Mouse (Mus musculus): ENCODE data around the gene Trak1.

The Trak1 gene

DNA sequence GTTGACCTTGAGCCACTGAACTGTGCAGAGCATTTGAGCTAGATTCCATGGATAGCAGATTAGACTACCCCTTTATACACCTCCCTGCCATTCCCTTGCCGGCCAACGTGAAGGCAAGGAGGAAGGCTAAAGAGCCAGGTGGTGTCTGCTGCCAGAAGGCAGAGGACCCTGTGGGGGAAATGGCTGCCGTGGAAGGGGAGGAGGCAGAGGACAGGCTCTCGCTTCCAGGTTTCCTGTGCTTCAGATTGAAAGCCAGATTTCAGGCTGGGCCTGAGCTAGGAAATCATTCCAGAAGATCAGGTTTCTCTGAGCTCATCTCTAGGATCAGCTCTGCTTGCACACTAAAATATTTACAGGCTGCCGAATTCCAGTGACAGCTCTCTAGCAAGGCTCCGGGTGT lies 133.1 kb downstream of the Trak1 start:
- DNase-seq (ENCODE audit: low spot score): no peak

DNA sequence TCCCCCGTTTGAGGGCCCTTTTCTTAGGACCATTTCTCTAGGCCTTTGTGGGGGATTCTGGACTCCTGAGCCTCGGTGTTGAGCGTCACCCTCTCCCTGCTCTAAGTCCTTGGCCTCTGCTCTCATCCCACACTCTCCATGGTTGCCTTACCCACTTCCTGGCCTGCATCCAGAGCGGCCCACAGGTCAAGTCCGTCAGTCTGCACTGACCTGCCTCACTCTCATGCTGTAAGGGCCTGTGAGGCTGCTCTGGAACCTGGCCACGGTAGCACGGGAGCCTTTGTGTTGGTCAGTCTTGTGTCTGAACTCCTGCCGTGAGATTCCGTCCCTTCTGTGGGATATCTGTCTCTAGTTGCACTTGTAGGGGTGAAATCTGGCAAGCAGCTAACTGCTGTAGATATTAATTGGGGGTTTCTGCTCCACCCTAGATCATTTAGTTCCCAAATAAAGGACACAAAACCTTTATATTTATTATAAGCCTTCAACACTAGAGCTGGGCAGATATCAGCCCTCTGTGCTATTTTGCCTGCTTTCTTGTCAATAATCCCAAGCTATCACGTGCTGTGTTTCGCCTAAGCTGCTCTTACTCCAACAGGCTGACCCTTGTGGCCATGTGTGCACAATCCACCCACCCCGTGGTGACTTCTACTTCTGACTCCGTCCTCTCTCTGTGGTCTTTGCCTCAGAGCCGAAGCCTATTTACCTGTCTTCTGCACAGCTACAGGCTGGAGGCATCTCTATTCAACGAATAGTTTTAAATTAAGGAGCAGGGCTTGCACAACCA lies 136.6 kb downstream of the Trak1 start:
- no peak for DNase-seq (ENCODE audit: low spot score)

DNA sequence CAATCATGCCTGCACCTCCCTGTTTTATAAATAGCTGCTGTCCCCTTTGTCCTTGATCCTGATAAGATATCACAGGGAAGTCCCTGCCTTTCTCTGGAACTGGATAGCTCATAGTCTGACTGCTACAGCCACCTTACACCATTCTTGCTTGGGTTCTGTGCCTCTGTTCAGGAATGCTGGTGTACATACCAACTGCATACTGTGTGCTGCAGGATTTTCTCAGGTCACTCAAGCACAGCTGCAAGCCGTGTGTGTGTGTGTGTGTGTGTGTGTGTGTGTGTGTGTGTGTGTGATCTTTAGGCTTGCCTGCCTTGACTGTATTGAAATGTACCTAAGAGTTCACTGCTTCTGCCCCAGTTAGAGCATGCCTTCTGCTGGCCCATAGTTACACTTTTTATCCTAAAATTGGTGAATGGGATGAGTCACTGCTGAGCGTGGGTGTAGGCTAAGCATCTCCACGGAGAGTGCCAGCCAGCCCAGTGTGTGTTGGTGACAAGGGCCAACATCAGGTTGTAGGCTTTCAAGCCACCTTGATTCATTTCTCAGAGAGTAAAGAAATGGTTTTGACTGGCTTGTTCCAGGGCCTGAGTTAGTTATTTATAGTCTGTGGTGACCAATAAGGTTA lies 138.1 kb downstream of the Trak1 start:
- no peak for DNase-seq (ENCODE audit: low spot score)

DNA sequence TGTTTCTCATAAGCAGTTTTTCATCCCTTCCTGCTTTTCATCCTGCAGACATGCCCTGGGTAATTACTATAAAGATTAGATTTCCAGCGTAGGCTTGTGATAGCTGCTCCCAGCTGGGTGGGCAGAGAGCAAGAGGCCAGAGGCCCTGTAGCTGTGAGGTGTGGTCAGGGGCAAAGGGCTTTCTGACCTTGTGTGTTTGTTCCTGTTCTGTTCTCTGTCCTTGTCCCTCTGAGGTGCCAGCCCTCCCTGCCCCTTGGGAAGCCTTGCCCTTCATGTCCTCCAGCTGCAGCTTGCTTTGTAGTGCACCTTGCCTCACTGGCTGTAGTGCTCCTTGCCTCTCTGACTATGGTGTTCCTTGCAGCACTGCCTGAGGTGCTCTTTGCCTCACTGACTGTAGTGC lies 139.2 kb downstream of the Trak1 start:
- no peak for DNase-seq (ENCODE audit: low spot score)

DNA sequence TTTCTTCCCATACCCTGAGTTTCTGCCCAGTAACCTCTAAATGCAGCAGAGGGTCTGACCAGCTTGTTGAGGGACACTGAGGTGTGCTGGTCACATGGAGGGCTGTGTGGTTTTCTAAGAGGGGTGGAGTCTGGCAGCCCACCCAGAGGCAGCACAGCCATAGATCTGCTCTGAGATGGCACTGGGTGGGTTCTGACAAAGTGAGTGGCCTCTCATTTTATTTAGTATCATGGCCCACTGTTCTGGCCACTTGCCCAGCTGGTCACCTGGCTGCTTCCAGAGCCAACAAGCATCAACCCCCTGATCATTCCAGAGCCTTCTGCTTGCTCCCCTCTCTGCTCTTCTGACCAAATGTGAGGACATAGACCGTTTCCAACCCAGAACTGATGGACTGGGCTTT lies 144.8 kb downstream of the Trak1 start:
- DNase-seq (ENCODE audit: low spot score): no peak

DNA sequence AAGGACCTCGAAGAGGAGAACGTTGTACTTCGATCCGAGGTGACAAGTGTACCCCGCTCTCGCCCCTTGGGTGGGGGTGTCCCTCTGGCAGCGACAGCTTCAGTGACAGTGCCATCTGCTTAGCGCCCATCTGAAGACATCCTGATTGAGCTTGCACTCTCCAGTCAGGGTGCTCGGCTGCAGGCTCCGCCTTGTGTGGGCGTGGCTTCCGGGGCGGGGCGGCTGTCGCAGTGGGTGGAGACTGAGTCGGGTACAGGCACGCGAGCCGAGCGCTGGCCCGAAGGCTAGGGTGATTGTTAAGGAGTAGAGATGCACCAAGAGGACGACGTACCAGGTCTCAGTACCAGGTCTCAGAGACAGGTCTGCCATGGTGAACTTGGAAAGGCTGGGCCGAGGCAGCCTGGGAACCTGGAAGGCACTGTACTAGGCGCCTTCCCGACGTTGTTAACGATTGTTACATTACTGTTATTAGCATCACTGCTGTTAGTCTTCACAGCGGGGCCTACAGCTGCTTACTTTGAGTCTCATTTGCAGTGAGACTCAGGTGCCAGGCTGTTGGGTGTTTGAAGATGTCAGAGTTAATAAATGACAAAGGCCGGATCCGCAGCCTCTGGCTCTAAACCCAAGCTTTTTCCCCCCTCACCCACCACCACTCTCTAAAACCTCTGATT lies 146.5 kb downstream of the Trak1 start:
- peak; percentile 79 for DNase-seq (ENCODE audit: low spot score)

DNA sequence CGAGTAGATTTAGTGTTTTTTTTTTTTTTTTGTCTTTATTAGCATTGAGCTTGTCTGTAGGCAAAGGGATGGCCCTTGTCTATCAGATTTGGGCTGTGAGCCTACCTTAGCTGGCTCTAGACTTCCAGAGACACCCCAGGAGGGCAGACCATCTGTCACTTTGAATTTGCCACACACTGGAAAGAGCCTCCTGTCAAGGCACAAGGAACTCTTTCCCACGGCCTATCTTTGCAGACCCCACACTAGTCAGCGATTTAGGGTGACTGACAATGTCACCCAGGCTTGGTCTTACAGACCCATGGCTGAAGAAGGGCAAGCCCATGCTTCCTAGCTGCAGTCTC lies 147.0 kb downstream of the Trak1 start:
- no peak for DNase-seq (ENCODE audit: low spot score)

DNA sequence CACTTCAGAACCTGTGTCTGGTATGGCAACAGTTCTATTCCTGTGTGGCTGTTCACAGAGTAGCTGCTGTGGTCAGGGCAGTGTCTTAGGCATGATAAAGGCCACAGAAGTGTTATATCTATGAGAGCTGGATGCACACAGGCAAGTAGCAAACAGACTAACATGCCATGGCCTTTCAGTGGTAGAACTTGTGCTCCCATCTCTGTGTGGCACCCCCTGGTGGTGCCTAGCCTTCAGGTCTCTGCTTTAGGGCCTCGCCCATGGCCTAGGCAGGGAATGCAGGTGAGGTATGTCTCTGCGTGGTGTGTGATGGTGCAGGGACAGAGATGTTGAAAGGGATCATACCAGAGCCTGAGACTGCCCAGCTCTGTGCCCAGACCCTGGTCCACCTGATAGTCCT lies 148.1 kb downstream of the Trak1 start:
- DNase-seq (ENCODE audit: low spot score): no peak

DNA sequence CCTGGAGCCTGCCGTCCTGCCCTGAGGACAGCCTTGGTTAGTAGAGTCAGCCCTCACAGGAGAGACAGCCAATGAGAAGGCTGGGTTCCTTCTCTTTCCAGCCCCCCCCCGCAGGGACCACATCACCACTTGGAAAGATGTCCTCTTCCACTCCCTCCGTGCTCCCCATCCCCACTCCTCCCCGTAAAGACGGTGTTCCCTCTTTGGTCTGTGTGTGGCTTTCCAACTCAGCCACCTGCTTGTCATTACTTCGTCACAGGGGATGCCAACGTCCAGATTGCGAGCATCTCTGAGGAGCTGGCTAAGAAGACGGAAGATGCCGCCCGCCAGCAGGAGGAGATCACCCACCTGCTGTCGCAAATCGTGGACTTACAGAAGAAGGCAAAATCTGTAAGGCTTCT lies 149.1 kb downstream of the Trak1 start:
- no peak for DNase-seq (ENCODE audit: low spot score)

DNA sequence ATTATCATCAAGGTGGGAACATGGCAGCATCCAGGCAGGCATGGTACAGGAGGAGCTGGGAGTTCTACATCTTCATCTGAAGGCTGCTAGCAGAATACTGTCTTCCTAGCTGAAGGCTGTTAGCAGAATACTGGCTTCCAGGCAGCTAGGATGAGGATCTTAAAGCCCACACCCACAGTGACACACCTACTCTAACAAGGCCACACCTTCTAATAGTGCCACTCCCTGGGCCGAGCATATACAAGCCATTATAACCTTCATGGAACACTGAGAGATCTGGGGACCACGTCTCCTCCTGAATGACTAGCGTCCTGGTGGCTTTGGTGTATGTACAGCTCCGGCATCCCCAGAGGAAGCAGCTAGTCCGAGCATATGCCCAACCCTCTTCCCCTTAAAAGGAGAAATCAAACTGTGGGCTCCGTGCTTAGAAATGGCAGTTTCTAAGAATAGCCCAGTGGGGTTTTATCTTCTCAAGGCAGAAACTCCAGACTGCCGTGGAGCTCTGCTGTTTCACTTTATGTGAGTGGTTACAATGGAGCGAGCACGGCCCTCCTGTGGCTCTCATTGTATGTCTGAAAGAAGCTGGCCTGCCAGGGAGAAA lies 155.1 kb downstream of the Trak1 start:
- DNase-seq (ENCODE audit: low spot score): peak; percentile 38

DNA sequence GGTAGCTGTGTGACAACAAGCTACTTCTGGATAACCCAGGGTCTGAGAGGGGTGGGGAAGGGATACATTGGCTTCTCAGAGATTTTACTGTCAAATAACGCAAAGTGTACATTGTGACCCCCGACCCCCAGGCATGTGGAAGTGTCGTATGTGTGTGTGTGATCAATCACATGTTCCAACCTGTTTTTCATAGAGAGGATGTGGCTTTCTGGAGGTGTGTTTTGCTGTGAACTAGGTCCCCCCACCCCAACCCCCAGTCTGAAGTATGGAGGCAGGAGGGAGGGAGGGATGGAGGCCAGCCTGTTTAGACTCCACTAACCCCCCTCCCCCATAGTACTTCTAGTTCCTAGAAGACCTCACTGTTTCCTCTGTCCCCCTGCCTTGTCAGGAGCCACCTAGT lies 157.6 kb downstream of the Trak1 start:
- DNase-seq (ENCODE audit: low spot score): no peak

DNA sequence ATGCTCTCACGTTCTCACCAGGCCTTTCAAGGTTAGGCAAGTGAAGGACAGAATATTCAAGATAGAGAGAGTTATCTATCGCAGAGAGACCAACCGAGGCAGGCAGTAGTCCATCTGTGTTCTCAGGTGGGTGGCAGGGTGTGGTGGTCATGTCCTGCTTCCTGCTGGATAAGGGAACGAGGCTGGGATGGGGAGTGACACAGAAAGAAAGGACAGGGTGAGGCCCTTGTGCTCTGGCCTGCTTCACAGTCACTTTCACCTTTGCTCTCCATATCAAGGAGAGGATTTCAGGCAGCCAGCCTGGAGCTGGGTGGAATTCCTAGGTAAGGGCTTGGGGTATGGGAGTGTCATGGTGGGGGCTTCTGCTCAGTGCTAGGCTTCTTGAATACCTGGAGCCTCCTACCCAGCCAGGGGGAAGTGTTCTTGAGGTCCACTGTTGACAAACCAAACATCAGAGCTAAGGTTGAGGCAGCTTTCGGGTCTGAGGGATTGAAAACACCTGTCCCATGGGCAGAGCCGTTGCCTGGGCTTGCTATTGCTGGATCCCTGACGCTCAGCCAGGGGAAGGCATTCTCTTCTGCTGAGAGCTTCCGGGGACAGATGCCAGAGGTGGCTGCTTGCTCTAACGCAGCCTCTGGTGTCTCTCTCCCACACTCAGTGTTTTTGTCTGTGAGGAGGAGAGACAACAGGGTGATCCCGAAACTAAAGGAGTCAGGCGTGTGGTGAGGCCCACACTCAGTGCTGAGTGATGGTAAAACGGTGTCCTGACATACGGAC lies 159.6 kb downstream of the Trak1 start:
- DNase-seq (ENCODE audit: low spot score): no peak

DNA sequence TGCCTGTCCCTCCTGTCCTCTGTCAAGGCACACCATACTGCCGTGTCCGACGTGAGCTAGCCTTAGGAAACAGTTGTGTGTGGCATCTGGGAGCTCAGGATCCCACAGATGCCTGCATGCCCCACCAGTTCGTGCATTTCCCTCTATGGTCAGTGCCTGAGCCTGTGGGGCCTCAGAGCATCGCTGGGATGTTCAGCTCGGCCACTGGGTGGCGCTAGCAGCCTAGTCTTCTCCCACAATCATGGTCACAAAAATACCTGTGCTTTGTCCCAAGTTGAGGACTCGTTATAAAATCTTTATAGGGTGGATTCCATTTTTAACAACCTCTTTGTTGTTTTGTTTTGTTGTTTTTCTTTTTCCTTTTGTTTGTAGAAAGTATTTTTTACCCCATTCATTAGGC lies 161.2 kb downstream of the Trak1 start:
- DNase-seq (ENCODE audit: low spot score): no peak

DNA sequence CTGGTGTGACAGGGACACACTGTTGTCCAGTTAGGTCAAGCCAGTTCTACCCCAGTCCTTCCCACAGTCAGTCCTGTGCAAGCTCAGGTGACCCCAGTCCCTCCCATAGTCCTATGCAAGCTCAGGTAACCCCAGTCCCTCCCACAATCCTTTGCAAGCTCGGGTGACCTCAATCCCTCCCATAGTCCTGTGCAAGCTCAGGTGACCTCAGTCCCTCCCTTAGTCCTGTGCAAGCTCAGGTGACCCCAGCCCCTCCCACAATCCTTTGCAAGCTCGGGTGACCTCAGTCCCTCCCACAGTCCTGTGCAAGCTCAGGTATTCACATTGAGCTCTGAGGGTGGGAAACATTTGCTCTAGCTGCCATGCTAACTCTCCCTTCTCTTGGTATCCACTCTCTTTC lies 162.6 kb downstream of the Trak1 start:
- DNase-seq (ENCODE audit: low spot score): no peak

DNA sequence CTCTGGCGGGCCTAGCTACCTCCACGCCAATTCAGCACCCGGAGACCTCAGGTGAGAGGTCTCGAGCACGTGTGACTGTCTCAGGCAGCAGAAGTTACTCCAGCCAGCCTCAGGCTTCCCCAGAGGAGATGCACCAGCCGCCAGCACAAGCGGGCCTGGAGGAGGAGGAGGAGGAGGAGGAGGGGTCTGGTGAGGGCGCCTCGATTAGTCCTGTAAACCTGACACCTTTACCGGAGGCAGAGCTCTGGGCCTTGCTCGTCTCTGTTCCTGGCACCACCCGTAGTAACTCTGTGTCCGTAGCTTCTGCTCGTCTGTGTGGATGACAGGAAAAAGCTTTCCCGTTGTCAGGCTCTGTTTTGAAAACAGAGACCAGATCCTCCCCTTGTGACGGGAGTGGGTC lies 163.2 kb downstream of the Trak1 start:
- no peak for DNase-seq (ENCODE audit: low spot score)

DNA sequence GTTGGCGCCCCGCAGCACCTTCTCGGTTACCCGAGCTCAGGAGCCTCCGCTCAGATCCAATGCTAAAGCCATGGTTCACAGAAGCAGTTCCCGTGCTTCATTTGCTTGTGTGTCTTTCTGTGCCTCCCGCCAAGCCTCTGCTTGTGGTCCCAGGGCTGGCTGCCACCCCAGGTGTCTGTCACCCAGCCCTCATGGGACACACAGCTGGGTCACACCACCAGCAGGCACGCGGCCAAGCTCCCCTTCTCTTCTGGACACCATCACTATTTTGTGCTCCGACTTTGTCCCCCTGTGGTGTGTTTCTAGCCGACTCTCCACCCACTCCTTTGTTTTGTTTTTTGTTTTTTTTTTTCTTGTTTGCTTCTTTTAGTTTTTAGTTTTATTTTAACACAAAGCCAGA lies 170.2 kb downstream of the Trak1 start:
- DNase-seq (ENCODE audit: low spot score): no peak

DNA sequence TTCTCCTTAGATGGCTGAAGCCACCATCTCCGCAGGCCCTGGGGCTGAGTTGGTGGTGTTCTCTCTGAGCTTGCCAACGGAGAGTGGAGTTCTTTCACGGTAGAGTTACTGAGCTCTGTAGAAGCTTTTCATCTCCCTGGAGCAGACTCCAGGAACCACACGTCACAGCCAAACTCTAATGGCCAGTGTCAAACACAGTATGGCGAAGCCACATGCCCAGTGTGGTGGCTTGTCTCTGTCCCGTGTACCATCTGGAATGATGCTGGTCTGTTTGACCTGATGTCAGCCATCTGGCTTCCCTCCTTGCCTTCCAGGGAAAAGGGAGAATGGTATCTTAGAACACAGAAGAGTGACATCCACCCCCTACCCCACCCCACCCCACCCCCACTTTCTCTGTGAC lies 172.4 kb downstream of the Trak1 start:
- no peak for DNase-seq (ENCODE audit: low spot score)

DNA sequence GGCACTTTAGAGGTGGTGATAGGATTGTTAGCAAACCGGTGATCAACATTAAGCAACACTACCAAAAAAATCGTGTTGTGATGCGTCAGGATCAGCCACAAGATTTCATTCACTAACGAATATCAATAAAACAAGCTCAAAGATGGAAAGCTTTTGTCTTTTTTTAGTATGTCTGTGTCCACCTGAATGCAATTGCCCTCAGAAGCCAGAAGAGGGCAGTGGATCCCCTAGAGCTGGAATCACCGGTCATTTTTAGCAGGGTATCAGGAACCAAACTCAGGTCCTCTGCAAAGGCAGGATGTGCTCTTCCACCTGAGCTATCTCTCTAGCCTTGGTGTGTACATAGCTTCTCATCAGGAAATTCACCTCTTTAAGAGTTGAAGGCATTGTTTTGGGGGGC lies 177.5 kb downstream of the Trak1 start:
- DNase-seq (ENCODE audit: low spot score): no peak

DNA sequence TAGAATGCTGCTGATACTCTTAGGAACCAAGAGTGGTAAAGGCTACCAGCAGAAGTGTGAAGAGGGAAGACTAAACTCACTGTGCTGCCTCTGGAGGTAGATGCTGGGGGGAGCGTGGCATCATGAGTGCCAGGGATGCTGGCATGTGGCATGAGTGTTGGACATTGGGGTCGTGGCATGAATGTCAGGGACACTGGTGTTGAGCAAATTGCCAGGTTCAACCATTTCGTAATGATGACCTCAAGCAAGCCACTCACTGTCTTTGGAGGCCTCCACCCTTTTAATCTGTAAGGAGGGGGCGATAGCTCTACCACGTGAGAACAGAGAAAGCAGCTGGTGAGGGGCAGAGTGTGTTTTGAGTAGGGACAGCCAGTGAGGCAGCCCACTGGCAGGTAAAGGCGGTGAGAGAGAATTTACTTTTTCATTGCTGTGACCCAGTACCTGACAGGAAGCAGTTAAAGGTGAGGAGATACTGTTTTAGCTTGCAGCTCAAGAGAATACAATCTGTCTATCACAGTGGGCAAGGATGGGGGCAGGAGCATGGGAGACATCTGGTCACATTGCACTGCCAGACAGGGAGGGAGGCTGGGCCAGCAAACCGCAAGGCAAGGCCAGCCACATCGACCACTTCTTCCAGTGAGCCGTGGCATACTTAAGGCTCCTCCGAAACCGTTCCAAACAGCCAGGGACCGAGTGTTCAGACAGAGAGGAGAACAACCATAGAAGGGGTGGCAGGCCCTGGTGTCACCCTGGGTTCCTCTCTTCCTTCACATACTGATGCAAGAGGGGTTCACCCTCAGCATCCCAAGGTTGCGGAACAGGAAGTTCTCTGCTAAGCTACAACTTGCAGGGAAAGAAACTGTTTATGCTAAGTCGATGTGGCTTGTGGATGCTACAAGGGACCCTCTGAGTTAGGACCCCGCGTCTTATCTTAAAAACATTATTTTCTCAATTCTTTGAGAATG lies 178.5 kb downstream of the Trak1 start:
- DNase-seq (ENCODE audit: low spot score): no peak

DNA sequence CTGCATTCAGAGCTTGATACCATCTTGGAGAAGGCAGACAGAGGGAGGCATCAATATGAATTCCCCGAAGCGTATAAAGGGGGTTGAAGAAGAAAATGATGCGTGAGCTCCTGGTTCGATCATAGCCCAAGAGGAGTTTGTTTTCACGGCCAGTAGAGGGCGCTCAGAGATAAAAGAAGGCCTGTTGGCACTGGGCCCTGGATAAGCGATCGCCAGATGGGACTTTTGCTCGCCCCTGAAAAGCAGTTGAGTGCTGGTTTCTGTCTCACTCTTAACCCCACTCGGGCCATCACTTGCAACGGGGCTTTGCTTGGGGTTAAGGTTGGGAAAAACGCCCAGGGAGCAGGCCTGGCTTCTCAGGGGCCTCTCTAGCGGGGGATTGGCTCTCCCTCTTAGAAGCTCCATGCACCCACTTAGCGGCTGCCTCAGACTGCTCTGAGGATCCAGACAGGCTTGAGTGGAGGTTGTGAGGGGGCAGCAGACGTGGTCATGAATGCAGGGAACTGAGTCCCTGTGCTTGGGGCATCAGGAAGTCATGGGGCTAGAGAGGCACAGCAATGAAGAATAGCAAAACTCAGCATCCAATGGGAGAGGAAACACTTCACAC lies 180.1 kb downstream of the Trak1 start:
- peak; percentile 44 for DNase-seq (ENCODE audit: low spot score)

DNA sequence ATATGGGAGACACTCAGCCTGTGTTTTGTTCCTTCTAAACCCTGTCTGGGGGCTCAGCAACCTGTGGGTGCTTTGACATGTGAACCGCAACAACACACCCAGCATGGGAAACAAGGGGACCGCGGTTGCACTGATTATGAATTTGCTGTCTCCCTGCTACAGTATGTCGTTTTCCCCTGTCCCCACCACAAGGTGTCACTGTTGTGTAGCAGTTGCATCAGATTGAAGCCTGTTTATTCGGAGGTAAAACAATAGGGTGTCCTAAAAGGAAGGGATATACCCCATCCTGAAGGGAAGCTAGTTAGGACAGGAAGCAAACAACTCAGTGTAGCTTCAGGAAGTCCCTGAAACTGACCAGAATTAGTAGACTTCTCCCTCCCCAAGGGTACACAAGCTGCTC lies 182.2 kb downstream of the Trak1 start:
- peak; percentile 35 for DNase-seq (ENCODE audit: low spot score)

Measured in testis, postnatal 14 days (tissue).